Mouse (Mus musculus) liver, embryonic 14.5 days (tissue): ENCODE measurements around the gene Prdm13.

Source experiments
- CTCF ChIP-seq: IDR thresholded peaks from 2 replicates; pipeline ENCODE4 v1.5.1; 2016; ENCODE audit warnings: antibody characterized with exemption, low read depth, control low read depth
- EP300 ChIP-seq: IDR thresholded peaks from 2 replicates; pipeline ENCODE4 v1.6.1; 2016; ENCODE audit warnings: antibody characterized with exemption, low read depth

- TF ChIP-seq CTCF (no peak), EP300 (no peak)
These were observed 19.8 kb downstream of the Prdm13 start for GRCm38 (mm10) chr4:21665961-21666360.
